Mouse (Mus musculus) olfactory bulb, adult 2 months (tissue): ENCODE data around the gene Acox3. TPM values are rescaled to one million over a fixed set of nuclear protein-coding genes. Genes with fewer than 3 reads are reported as not detected.

Experiments
- H3K27ac ChIP-seq: fragments of 200-500 bp; 2 replicates; pipeline ENCODE4 v1.5.1; 2012; ENCODE audit warnings: low read depth, low read length; ENCODE audit not compliant: insufficient read depth
- H3K4me1 ChIP-seq: fragments of 200-500 bp; 2 replicates; pipeline ENCODE4 v1.6.1; 2012; ENCODE audit warnings: low read length; ENCODE audit not compliant: control insufficient read depth, insufficient read depth
- H3K4me3 ChIP-seq: fragments of 200-500 bp; 2 replicates; pipeline ENCODE4 v1.5.1; 2012; ENCODE audit warnings: mild to moderate bottlenecking, low read depth, low read length, moderate library complexity; ENCODE audit not compliant: insufficient read depth
- CTCF ChIP-seq: fragments of 200-500 bp; IDR thresholded peaks from 2 replicates; pipeline ENCODE4 v1.5.1; 2012; ENCODE audit warnings: low read depth, mild to moderate bottlenecking, low read length, moderate library complexity; ENCODE audit not compliant: insufficient read depth
- POLR2A ChIP-seq: fragments of 200-500 bp; IDR thresholded peaks from 2 replicates; pipeline ENCODE4 v1.6.1; 2012; ENCODE audit warnings: mild to moderate bottlenecking, low read depth, low read length, moderate library complexity; ENCODE audit not compliant: insufficient read depth
- WGBS: fragments of 180-500 bp; shearing (Covaris S2); methylation state at CpG from one replicate; pipeline ENCODE4 v1.1.7; 2018; 5-methylcytosine and 5-hydroxymethylcytosine counted together
- polyA plus RNA-seq: library from polyadenylated mRNA; stranded (reverse); fragments of >200 nt; gene quantifications from 2 replicates; pipeline ENCODE4 v1.2.4, GENCODE M21; 2012; ENCODE audit warnings: low replicate concordance; ENCODE audit not compliant: missing spikeins, insufficient read depth, insufficient read length

Acox3 gene
- polyA plus RNA-seq, 1 experiment = not detected

DNA sequence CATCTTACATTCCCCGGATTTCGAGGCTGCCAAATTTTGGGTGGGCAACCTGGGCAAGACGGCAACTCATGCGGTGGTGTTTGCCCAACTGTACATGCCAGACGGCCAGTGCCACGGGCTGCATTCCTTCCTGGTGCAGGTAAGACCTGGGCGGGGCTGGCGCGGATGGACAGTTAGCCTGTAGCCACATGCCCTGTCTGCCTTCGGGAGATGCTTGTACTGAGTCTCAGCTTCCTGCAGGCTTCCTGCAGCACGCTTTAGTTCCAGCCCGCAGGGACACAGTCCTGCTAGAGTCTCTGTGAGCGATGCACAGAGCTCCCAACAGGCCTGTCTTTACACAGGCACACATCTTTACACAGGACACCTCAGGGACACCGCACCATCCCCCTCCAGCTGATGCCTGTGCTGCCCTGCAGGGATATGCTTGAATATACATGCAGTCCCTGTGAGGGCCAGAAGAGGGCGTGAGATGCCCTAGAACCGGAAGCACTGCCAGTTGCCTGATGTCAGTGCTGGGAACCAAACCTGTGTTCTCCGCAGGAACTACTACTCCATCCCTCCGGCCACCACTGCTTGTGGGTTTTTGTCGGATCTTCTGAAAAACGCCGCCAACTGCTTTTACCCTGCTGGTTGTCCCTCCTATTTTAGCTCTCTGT, 9.4 kb downstream of the Acox3 start:
- Histone ChIP-seq H3K4me3 (no peak overlapping the region), H3K4me1 (no peaks in the 10 kb centered on the region), H3K27ac (no peak overlapping the region)
- no peak for TF ChIP-seq POLR2A
- TF ChIP-seq CTCF = 0 out of 2 replicates have a peak, but pooled peaks have one; percentile 26
- whole genome bisulfite sequencing = 86% methylated on average over 21 of the region's 21 CpGs

- 80% methylated on average over 4 of the region's 4 CpGs for WGBS
- no peak overlapping the region for H3K27ac ChIP-seq
- TF ChIP-seq POLR2A (no peak), CTCF (no peak)
These were observed 10.0 kb downstream of the Acox3 start for GRCm38 (mm10) chr5:35592824-35593223.

DNA sequence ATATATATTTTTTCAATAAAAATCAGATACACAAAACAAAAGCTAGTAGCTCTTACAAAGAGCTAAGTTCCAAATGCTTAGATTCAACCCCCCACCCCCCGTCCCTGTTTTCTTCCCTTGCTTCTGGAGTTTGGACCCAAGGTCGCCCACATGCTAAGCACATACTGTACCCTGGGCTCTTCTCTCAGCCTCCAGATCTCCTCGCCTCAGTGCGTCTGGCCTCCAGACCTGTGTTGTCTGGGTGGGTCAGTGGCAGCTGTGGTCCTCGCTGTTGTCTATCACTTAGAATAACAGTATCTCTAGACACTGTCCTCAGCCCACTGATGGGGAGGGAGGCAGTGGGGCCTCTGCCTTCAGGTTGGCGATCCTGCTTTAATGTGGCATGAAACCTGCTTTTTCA, 10.4 kb downstream of the Acox3 start:
- Histone ChIP-seq H3K27ac (no peak overlapping the region), H3K4me3 (no peak overlapping the region), H3K4me1 (no peaks in the 10 kb centered on the region)
- 93% methylated on average over 6 of the region's 6 CpGs for WGBS
- TF ChIP-seq POLR2A (no peak), CTCF (no peak)

More at GRCm38 (mm10) chr5:35592824-35593223, 10.0 kb downstream of the Acox3 start:
- Histone ChIP-seq H3K4me3 (no peak overlapping the region), H3K4me1 (no peaks in the 10 kb centered on the region)

GRCm38 (mm10) chr5:35594768-35595167, 11.9 kb downstream of the Acox3 start:
- no peaks in the 10 kb centered on the region for H3K4me1 ChIP-seq
- no peak overlapping the region for H3K4me3 ChIP-seq
- no peak overlapping the region for H3K27ac ChIP-seq
- 95% methylated on average over 4 of the region's 4 CpGs for WGBS
- TF ChIP-seq POLR2A = no peak
- TF ChIP-seq CTCF = no peak

DNA sequence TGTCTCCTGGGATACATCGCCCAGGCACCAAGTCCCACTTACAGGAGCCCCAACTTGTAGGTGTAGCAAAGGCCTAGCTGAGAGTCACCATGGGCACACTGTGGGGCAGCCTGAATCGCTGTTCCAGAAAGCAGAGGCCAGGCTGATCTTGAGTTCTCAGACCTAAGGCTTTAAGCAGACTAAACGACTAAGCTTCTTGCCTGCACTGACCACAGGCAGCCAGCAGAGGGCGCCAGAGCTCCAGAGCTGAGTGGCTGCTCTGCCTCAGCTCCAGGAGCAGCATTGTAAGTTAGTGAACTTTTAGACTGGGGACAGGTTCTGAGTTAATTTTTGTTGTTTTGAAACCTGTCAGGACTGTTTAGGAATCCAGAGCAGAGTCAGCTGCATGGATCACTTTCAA, 12.9 kb downstream of the Acox3 start:
- H3K4me1 ChIP-seq = no peaks in the 10 kb centered on the region
- no peak overlapping the region for H3K27ac ChIP-seq
- TF ChIP-seq POLR2A (no peak), CTCF (peak; percentile 98)
- H3K4me3 ChIP-seq = no peak overlapping the region
- 19% methylated on average over 4 of the region's 4 CpGs for WGBS

GRCm38 (mm10) chr5:35596169-35597160, 13.6 kb downstream of the Acox3 start:
- no peak for TF ChIP-seq POLR2A
- TF ChIP-seq CTCF = no peak
- no peak overlapping the region for H3K27ac ChIP-seq
- 76% methylated on average over 18 of the region's 18 CpGs for WGBS
- no peak overlapping the region for H3K4me3 ChIP-seq
- no peaks in the 10 kb centered on the region for H3K4me1 ChIP-seq

GRCm38 (mm10) chr5:35600233-35600632, 17.4 kb downstream of the Acox3 start:
- TF ChIP-seq POLR2A (no peak), CTCF (no peak)
- no peaks in the 10 kb centered on the region for H3K4me1 ChIP-seq
- WGBS = 90% methylated on average over 11 of the region's 11 CpGs
- H3K4me3 ChIP-seq = no peak overlapping the region
- H3K27ac ChIP-seq = no peak overlapping the region

GRCm38 (mm10) chr5:35601526-35601925, 18.7 kb downstream of the Acox3 start:
- Histone ChIP-seq H3K27ac (no peak overlapping the region), H3K4me1 (no peaks in the 10 kb centered on the region), H3K4me3 (no peak overlapping the region)
- 90% methylated on average over 8 of the region's 8 CpGs for WGBS
- no peak for TF ChIP-seq POLR2A

GRCm38 (mm10) chr5:35605355-35605754, 22.5 kb downstream of the Acox3 start:
- no peak for TF ChIP-seq CTCF
- TF ChIP-seq POLR2A = no peak
- Histone ChIP-seq H3K27ac (no peak overlapping the region), H3K4me3 (no peak overlapping the region), H3K4me1 (peaks cover 7% of the 10 kb centered on the region)
- 83% methylated on average over 7 of the region's 7 CpGs for WGBS
